Mouse (Mus musculus) embryo, embryonic 11.5 days (tissue): ENCODE results near the gene Pmvk.

Source experiments
- DNase-seq: peaks from one replicate; pipeline ENCODE4 v3.0.0-alpha.2; 2012; ENCODE audit warnings: low read depth, low spot score

Pmvk gene

DNA sequence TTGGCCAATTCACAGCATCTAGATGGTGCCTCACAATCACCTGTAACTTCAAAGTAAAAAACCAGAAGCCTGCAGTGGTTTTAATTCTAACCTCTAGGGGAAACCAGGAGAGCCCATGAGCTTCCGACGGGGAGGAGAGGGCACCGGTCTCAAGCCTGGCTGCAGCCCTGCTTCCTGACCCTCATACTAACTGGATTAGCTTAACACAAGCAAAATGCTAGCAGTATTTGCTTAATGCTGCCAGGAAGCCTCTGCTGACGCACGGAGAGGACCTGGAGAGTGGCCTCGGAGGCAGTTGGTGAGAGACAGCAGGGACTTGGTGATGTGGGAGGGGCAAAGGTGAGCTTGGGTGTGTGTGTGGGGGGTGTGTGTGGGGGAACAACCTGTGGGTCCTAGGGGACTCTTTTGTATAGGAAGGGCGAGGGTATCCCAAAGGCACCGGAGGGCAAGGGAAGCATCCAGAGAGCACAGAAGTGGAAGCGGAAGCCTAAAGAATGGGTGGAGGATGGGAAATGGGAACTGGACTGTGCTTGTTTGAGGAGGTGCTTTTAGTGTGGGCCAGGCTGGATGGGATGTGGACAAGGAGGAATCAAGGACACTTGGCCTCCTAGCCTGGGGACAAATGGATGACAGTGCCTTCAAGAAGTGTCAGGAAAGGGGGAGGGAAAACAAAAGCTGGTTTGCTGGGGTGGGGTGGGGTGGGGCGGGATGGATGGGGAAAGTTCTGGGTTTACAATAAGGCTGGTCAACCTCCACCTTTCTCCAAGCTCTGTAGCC, at the start of gene Pmvk:
Pmvk (plus strand) TSS at position 141 of the 777 bp plus-strand sequence.
- DNase-seq: no peak

DNA sequence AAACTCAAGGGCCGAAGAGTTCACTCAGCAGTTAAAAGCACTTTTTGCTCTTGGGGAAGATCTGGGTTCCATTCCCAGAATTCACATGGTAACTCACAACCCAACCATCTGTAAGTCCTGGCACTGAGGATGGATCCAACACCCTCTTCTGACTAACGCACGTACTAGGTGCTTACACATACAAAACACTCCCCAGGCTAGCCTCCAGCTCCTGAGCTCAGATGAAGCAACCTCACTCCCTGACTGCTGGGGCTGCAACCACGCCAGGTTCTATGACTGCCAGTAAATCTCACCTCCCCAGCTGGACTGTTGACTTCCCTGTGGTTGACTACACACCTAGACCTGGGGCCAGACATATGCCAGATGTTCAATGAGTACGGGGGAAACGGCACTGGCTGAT, 47.5 kb upstream of the Pmvk start:
- no peak for DNase-seq

DNA sequence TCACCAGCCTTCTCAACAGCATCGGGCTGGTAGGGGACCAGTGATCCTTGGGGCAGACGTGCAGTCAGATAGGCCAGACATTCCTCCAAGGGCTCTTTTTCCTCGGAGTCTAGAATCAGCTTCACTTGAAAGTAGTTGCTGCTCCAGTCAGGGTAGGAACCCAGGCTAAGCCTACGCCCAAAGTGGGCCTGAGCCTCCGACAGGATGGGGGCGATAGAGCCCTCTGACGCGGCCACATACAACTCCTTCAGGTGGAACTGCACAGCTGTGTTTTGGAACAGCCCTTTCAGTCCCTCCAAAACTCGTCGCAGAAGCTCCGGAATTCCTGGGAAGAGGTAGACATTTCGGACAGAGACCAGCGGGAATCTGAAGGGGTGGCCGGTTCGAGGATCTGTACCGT, 45.9 kb upstream of the Pmvk start:
- DNase-seq: no peak

DNA sequence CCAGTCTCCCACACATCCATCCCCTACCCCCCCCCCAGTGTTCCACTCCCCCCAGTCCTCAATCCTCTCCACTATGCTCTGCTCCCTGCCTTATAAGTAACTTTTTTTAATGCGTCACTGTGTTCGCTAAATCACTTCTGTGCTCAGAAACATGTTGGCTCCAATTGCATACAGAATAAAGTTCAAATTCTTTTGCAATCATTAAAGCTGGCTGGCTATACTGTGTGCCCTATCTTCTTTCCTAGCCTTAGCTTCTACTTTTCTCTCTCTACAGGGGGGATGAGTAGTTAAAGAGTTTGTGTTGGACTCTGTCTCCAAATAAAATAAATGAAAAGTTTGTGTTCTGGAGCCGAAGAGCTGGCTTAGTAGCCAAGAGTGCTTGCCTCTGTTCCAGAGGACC, 44.6 kb upstream of the Pmvk start:
- no peak for DNase-seq

DNA sequence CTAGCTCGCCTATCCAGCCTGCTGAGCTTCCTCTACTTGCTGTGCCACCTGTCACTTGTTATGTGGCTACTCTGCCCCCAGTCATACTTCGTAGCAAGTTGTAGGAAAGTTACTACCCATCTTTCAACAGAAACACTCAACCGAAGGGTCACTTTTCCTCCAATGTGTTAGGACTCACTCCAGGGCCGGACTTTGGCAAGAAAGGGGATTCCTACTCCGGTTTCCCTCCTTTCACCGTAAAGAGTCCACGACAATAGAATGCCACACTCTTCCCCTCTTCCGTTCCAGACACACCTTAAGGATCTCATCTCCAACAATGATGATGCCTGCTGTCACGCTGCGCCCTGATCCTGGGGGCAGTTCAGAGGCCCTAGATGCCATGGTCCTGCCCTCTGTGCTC, 43.5 kb upstream of the Pmvk start:
- no peak for DNase-seq

DNA sequence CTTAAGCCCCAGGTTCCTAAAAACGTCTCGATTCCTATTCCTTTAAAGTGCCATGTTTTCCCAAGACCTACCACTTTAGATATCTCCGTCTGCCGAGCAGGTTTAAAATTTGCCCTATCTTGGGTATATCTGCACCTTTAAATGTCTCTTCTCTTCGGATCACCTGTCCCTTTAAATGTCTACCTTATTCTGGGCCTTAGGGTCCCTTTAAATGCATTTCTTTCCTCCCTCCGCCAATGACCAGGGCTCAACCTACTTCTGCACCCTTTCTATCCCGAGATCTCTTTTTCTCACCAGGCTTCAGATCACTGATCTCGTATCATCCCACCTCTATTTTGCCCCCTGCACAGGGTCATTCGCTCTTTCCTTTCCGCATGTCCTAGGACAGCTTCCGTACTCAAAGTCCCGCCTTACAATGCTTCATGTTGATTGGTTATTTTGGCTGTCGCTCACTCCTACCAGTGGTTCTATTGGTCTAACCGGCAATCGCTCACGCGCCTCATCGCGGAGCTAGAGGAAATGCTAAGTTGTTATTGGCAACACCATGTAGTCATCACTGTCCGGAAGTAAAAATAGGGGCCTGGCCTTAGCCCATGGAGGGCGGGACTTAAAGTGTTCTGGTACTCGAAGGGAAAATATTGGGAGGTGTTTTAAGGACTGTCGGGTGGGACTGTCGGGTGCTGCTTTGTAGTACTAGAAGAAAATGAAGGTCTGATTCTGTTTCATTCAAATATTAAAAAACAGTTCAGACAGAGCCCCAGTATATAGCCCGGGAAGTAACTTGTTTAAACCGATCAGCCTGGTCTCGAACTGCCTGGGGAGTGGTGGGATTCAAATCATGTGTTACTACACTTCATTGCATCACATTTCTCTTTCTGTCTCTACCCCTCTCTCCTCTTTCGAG, 42.6 kb upstream of the Pmvk start, which contains the start of gene Flad1:
Flad1 (minus strand) TSS at position 381 of the 904 bp plus-strand sequence.
- peak; percentile 99 for DNase-seq

DNA sequence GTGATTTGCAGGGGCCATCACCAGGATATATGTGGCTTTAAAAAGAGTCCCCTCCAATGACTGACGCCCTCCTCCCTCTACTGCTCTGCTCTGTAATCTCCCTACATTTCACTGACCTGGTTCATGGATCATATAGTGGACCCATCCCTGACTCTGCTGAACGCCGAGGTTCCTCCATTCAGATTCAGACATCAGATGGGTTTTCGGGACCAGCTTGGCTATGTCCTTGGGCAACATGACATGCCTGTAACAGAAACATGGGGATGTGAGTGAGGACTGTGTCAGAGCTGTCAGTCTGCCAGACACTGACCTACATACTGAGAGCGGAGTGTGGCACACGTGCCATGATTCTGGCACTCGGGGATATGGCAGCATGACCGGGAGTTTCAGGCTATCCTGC, 38.2 kb upstream of the Pmvk start:
- no peak for DNase-seq

DNA sequence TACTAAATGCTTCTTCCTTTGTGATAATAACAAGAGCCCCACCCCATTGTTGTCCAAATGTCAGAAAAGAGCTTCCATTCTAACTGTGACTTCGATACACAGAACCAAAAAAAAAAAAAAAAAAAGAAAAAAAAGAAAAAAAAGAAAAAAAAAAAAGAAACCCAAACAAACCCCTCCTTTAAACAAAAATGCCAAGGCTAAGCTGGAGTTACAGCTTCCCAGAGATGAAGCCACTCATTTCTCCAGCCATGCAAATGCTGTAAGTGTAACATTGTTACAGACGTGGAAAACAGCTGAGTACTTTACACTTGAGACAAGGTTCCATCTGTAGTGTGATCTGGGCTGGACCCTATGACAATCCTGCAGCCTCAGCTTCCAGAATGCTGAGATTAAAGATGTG, 37.2 kb upstream of the Pmvk start:
- DNase-seq: no peak

DNA sequence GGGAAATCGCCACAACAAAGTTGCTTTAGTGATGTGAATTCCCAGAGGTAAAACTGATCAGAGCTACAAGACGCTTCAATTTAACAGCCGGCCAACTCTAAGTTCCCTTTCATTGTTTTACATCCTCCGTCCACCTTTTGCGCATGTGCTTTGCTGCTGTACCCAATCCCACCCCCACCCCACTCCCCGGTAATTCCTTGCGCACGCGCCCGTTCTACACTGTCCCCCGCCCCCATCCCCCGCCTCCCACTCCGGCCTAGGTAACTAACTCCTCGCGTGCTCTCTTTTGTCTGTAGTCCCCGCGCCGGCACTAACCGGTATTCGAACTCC, 36.5 kb upstream of the Pmvk start:
- peak; percentile 80 for DNase-seq

DNA sequence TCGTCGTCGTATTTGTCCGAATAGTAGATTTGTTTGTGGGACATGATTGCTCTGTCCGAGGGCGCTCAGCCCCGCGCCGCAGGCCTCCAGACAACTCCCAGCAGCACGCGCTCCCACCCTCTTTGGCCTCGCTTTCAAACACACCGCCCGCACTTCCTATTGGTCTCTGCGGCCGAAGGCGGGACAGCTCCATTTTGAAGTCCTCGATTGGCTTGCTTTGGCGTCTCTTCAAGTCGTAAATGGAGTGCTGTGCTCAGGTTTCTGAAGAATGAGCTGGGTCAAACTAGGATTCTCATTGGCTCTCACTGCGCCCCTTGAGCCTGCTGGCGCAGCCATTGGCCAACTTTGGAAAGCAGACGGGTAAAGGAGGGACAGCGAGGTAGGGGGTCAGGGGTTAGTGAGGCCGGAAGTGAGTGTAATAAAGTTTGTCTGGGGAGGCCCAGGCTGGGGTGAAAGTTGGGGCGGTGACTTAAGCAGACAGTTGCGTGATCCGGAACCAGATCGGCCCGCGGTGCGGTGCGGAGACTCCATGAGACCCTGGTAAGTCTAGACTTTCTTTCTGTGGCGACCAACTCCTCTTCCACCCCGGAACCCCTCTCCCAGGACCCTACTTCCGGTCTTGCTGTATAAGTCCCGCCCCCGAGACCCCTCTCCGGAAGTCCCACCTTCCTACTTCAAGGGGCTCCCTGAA, 36.0 kb upstream of the Pmvk start, which contains the start of the genes Cks1b and Shc1:
Cks1b (minus strand) TSS at position 214 of the 691 bp plus-strand sequence.
Shc1 (plus strand) TSS at position 274 of the 691 bp plus-strand sequence.
- DNase-seq: peak; percentile 95

DNA sequence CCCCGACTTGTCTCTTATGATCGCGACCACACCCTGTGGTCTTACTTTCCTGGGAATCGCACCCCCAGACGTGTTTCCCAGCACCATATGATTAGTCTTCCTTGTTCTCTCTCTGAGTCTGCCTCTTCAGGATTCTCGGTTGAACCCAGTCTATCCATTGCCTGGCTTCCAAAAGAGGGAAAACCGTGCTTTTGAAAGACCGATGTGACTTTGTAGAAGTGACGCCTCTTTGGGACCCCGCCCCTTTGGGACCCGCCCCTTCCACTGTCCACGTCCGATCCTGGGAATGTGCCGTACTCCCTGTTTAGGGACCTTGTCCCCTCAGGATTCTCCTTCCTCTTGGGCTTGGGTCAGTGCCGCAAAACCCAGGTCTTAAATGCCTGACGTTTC, 35.5 kb upstream of the Pmvk start:
- DNase-seq: no peak

DNA sequence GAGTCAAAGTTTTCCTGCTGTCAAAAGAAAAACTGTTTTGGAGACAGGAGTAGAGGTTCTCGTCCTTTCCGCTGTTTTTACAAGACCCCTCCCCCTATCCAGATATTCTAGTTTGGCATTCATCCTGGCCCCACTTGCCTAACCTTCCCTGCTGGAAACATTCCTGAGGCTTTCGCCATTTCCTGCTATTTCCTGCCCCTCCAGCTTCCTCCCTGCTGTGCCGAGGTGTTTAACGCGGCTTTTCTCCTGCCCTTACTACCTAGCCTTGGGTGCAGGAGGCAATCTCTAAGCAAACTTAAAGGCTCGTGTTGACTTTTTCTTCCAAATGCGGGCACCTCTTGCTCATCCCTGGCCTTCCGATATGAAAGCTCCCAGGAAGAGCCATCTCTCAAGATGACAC, 34.8 kb upstream of the Pmvk start:
- no peak for DNase-seq

DNA sequence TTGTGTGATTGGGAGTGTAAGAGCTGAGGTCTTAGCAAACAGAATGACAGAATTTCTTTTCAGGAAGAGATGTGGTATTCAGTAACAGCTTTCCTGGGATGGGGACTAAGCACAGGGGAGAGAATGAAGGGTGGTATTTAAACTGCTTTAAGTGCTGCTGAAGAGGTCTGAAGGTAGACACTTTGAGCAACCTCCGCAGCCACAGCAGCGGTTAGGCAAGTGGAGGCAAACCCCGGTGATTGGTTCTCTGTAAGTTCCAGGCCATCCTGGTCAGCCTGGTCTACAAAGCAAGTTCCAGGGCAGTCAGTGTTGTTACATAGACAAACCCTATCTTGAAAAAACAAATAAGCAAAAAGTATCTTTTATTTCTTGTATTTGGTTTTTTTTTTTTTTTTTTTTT, 34.4 kb upstream of the Pmvk start:
- no peak for DNase-seq

DNA sequence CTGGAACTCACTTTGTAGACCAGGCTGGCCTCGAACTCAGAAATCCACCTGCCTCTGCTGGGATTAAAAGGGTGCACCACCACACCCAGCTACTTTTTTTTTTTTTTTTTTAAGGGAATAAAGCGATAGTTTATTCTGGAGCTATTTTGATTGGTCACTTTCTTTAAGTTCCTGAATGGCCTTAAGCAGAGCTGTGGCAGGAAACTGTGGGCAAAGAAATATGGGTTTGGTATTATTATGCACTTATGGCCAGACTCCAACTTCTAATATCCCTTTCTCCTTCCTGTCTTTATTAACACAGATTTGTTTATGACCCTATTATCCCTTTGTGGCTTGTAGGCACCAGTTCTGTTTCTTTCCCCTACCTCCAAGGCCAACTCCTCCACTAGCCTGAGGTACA, 33.9 kb upstream of the Pmvk start:
- no peak for DNase-seq

DNA sequence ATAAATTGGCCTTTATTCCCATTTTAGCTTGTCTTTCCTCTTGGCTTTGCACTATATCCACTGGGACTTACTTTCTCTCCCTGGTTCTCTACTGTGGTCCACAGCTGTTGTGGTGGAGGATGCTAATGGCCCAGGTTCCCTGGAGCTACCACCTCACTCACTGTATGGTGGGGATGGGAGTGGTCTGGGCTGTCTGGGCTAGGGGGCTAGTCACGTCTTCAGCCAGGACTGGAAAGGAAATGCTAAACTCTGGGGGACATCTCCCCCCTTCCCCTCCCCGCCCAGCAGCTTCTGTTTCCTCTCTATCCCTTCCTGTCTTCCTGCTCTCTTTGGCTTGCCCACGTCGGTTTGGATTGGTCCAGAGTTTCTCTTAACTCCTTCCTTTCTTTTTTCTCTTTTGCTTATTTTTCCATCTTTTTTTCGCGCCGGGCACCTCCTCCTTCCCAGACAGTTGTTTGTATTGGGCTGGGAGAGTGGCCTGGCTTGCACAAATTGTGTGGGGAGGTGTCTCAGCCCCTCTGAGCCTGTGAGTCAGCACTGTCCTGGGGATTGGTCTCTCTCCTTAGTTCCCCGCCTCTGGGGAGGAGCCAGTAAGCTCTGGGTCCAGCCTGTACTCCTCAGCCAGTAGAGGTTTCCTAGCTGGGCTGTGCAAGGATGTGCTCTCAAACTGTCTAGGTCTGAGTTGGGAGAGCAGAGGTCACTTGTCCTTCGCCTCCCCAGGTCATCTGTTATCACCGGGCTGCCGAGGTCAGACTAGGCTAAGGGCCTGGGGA, 33.2 kb upstream of the Pmvk start:
- no peak for DNase-seq

DNA sequence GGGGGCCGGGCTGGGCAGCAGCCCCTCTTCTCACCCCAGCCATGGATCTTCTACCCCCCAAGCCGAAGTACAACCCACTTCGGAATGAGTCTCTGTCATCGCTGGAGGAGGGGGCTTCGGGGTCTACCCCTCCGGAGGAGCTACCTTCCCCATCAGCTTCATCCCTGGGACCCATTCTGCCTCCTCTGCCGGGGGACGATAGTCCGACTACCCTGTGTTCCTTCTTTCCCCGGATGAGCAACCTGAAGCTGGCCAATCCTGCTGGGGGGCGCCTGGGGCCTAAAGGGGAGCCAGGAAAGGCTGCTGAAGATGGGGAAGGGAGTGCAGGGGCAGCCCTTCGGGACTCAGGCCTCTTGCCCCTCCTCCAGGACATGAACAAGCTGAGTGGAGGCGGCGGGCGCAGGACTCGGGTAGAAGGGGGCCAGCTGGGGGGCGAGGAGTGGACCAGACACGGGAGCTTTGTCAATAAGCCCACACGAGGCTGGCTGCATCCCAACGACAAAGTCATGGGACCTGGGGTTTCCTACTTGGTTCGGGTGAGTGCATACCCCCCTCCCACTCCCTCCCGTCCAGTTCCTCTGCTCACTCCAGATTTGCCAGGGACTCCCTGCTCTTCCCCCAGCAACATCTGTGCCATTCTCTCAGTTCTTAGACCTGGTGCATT, 32.4 kb upstream of the Pmvk start:
- no peak for DNase-seq

DNA sequence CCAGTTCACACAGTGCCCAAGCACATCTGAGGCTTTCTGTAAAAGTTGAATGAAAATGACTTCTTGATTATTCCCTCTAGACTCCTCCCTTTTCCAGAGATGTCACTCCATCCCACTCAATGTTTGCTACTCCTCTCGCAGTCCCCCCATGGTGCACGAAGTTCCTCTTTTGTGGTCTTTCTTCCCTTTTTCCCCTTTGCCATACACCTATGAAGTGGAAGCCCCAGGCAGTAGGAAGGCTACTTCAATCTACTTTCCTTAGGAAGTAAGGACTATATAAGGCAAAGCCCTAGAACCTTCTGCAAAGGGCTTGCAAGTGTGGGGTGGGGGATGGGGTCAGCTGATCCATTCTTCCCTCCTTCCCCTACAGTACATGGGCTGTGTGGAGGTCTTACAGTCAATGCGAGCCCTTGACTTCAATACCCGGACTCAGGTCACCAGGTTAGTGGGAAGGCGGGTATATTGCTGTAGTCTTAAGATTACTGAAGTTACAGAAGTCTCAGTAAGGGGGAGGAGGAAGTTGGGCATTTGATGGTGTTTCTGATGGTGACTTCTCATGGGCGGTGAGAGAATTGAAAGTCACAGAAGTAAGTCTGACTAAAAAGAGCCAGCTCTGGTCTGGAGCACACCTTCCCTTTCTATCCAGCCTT, 31.7 kb upstream of the Pmvk start:
- no peak for DNase-seq

DNA sequence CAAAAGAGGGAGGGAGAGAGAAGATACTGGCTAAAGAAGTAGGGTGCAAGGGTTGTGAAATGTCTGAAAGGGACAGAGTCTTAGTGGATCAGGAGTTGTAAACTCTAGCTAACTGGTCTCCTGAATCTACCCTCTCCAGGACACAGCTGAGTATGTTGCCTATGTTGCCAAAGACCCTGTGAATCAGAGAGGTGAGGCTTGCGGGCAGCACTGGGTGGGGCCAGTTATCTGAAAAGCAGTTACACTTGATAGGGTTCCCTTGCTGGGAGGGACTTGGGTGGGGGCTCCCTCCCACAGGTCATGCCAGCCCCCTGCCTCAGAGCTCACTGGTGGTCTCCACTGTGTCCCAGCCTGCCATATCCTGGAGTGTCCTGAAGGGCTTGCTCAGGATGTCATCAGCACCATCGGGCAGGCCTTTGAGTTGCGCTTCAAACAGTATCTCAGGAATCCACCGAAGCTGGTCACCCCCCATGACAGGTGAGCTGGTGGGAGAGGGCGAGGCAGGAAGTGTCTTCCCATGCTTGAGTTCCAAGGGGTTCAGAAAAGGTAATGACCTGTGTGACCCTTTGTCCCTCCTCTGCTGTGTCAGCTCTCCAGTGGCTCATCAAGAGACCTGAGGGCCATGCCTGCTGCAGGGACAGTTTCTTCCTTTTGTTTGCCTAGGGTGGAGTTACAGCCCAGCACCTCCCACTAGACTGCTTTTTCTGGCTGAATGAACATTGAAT, 29.8 kb upstream of the Pmvk start:
- DNase-seq: no peak

DNA sequence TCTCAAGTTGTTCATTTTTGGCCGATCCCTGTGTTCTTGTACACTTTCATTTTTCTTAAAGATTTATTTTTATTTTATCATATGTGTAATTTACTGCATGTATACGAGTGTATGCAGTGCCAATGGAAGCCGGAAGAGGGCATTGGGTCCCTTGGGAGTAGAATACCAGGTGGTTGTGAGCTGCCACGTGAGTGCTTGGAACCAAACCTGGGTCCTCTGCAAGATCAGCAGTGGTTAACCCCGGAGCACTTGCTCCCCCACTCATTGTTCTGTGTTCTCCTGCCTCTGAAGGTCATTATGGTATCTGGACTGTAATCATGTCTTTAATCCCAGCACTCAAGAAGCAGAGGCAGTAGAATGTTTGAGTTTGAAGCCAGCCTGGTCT, 29.2 kb upstream of the Pmvk start:
- DNase-seq: no peak

DNA sequence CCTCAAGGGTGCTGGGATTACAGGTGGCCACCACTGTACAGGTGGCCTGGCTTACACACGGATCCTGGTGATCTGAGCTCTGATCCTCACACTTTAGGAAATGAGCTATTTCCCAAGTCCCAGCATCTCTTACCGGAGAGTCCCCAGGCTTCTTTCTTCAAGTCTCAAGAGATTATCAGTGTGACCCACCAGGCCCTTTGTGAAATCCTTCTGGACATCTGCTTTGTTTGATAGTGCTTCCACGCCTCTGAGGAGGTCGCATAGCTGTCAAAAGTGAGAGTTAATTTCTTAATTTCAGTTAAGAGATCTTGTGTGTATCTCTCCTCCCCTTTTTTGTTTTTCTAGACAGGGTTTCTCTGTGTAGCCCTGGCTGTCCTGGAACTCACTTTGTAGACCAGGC, 28.5 kb upstream of the Pmvk start:
- no peak for DNase-seq
